In the genomic region with DNA sequence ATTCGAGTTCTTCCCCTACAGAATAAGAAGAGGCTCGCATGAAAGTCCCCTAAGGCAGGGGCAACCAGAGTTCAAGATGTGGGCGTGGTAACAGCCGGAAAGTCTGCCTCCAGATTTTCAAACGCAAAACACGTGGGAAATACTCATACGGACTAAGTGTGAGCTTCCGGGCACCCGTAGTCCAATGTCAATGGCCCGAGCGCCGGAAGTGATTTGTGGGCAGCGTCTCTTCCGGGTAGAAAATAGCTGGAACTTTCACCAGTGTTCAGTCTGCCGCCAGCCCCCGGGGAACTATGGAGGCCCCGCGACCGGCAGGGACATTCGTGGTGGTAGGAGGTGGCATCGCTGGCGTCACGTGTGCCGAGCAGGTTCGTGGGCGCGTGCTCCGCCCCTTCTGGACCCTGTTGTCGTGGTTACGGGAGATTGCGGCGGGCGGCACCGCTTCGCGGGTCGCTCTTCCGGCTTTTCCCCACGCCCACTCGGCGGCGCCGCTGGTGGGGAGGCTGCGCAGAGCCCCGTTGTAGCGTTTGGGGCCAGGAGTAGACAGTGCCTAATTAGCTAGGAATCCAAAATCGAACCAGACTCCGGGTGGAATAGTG, we compare ENCODE assay signal across 8 mouse cellular contexts. TPM values are rescaled to one million over a fixed set of nuclear protein-coding genes. Genes with fewer than 3 reads are reported as not detected.
DNase-seq lines count a peak whose midpoint lies in the region; ATAC-seq and TF ChIP-seq lines count a peak whose summit lies in the region.

Gene Pyroxd1 (plus strand): TSS at position 215 of the 599 bp plus-strand sequence.

- no peak for TF ChIP-seq EP300 in liver, embryonic 14.5 days (IDR thresholded peaks at IDR 0.05; ENCODE audit: low read depth)
- TF ChIP-seq EP300 in stomach, postnatal 0 days (optimal IDR thresholded peaks at IDR 0.05): peak; percentile 66

- peaks cover 25% of the 10 kb centered on the region for H3K36me3 ChIP-seq in heart, embryonic 15.5 days
- no peaks in the 10 kb centered on the region for H3K36me3 ChIP-seq in liver, embryonic 14.5 days (replicated peaks; ENCODE audit: control insufficient read depth, insufficient read depth, low read depth)
- peaks cover 3% of the 10 kb centered on the region; the same call in 1 of the 2 replicates for H3K36me3 ChIP-seq in neural tube, embryonic 11.5 days (ENCODE audit: control insufficient read depth, insufficient read depth, low read length)
- no peaks in the 10 kb centered on the region for H3K36me3 ChIP-seq in stomach, postnatal 0 days (ENCODE audit: control insufficient read depth, insufficient read depth, low read length)

- TF ChIP-seq CTCF in liver, embryonic 14.5 days (IDR thresholded peaks at IDR 0.05; ENCODE audit: low read depth): peak; percentile 23; the same call in 1 of the 2 replicates
- TF ChIP-seq CTCF in stomach, postnatal 0 days (IDR thresholded peaks at IDR 0.05; ENCODE audit: low read depth): peak; percentile 8; the same call in 1 of the 2 replicates

- H3K4me1 ChIP-seq in heart, embryonic 15.5 days (replicated peaks): peaks cover 10% of the 10 kb centered on the region
- peaks cover 7 to 9% of the 10 kb centered on the region in 2 experiments for H3K4me1 ChIP-seq in liver, embryonic 14.5 days (replicated peaks; ENCODE audit: control insufficient read depth in 2 of 2, insufficient read depth in 2 of 2, low read length in 1 of 2)
- peaks cover 4% of the 10 kb centered on the region; the same call in 1 of the 2 replicates for H3K4me1 ChIP-seq in neural tube, embryonic 11.5 days (ENCODE audit: control insufficient read depth, insufficient read depth, low read length)
- 0 out of 2 replicates have a peak, but pooled peaks cover 4% of the 10 kb centered on the region for H3K4me1 ChIP-seq in stomach, postnatal 0 days (replicated peaks; ENCODE audit: control insufficient read depth, insufficient read depth)

- H3K9ac ChIP-seq in heart, embryonic 15.5 days: peak within 1 kb of the TSS; percentile 64
- H3K9ac ChIP-seq in liver, embryonic 14.5 days (replicated peaks): peak within 1 kb of the TSS; percentile 55
- H3K9ac ChIP-seq in neural tube, embryonic 11.5 days (ENCODE audit: low read length): peak within 1 kb of the TSS; percentile 60
- peak within 1 kb of the TSS; percentile 77 for H3K9ac ChIP-seq in stomach, postnatal 0 days (ENCODE audit: low read length)

- DNase-seq in c-Kit-negative CD71-positive TER-119-positive erythroid progenitor cells, embryonic 14.5 days (ENCODE audit: low read depth, low spot score): peak; percentile 52
- DNase-seq in fibroblast of lung, adult 2 months (ENCODE audit: low read depth): peak; percentile 72
- peak; percentile 90 to 93 for DNase-seq in kidney, postnatal 25 days
- DNase-seq in liver, embryonic 14.5 days (ENCODE audit: low read depth in 3 of 3, low spot score in 3 of 3): peak; percentile 75 to 77 (median 76)
- DNase-seq in neural tube, embryonic 11.5 days (ENCODE audit: low spot score): peak; percentile 91
- DNase-seq in stomach, postnatal 0 days (ENCODE audit: low spot score): peak; percentile 88

- peak within 1 kb of the TSS; percentile 81 for H3K4me3 ChIP-seq in heart, embryonic 15.5 days
- peak within 1 kb of the TSS; percentile 73 to 85 for H3K4me3 ChIP-seq in liver, embryonic 14.5 days (ENCODE audit: insufficient read depth in 1 of 2, low read depth in 2 of 2, low read length in 2 of 2)
- peak within 1 kb of the TSS; percentile 73 for H3K4me3 ChIP-seq in neural tube, embryonic 11.5 days (ENCODE audit: low read depth, low read length)
- peak within 1 kb of the TSS; percentile 79 for H3K4me3 ChIP-seq in stomach, postnatal 0 days (ENCODE audit: low read depth, low read length)

- peak; percentile 87 for ATAC-seq in CD4-positive, CD25-positive, alpha-beta regulatory T cell, adult 4 months
- peak; percentile 90 for ATAC-seq in heart, embryonic 15.5 days (replicated peaks; ENCODE audit: insufficient number of reproducible peaks, insufficient read depth, low FRiP score, low read depth)
- ATAC-seq in liver, embryonic 14.5 days (ENCODE audit: insufficient read depth): peak; percentile 97
- peak; percentile 92 for ATAC-seq in neural tube, embryonic 11.5 days (ENCODE audit: insufficient read depth, low FRiP score, low TSS enrichment)
- peak; percentile 90 for ATAC-seq in stomach, postnatal 0 days (ENCODE audit: low FRiP score, low TSS enrichment)

- H3K27me3 ChIP-seq in heart, embryonic 15.5 days: no peaks in the 10 kb centered on the region
- H3K27me3 ChIP-seq in liver, embryonic 14.5 days (ENCODE audit: control insufficient read depth, insufficient read depth, low read length): no peaks in the 10 kb centered on the region
- H3K27me3 ChIP-seq in neural tube, embryonic 11.5 days (ENCODE audit: control insufficient read depth, insufficient read depth, low read length): no peaks in the 10 kb centered on the region
- H3K27me3 ChIP-seq in stomach, postnatal 0 days (ENCODE audit: control insufficient read depth, insufficient read depth, low read length): no peaks in the 10 kb centered on the region

- under 1% methylated on average over 48 of the region's 48 CpGs for WGBS in heart, embryonic 15.5 days
- WGBS in liver, embryonic 14.5 days (ENCODE audit: insufficient replicate concordance): under 1% methylated on average over 48 of the region's 48 CpGs
- under 1% methylated on average over 48 of the region's 48 CpGs for whole genome bisulfite sequencing in neural tube, embryonic 11.5 days
- WGBS in stomach, postnatal 0 days: under 1% methylated on average over 48 of the region's 48 CpGs

- H3K27ac ChIP-seq in heart, embryonic 15.5 days: peak within 1 kb of the TSS; percentile 84
- peak within 1 kb of the TSS; percentile 33 for H3K27ac ChIP-seq in liver, embryonic 14.5 days
- no peak within 1 kb of the TSS for H3K27ac ChIP-seq in neural tube, embryonic 11.5 days (ENCODE audit: low read depth, low read length)
- peak within 1 kb of the TSS; percentile 93 for H3K27ac ChIP-seq in stomach, postnatal 0 days (replicated peaks)

- peak within 1 kb of the TSS; percentile 65 for H3K4me2 ChIP-seq in heart, embryonic 15.5 days
- peak within 1 kb of the TSS; percentile 78 for H3K4me2 ChIP-seq in liver, embryonic 14.5 days (ENCODE audit: low read depth)
- peak within 1 kb of the TSS; percentile 37 for H3K4me2 ChIP-seq in neural tube, embryonic 11.5 days (ENCODE audit: low read depth)
- peak within 1 kb of the TSS; percentile 56 for H3K4me2 ChIP-seq in stomach, postnatal 0 days (replicated peaks; ENCODE audit: low read depth)

- no peaks in the 10 kb centered on the region for H3K9me3 ChIP-seq in heart, embryonic 15.5 days (replicated peaks)
- H3K9me3 ChIP-seq in liver, embryonic 14.5 days (ENCODE audit: control insufficient read depth, low read length): no peaks in the 10 kb centered on the region
- H3K9me3 ChIP-seq in neural tube, embryonic 11.5 days (ENCODE audit: control insufficient read depth, low read length): no peaks in the 10 kb centered on the region
- no peaks in the 10 kb centered on the region for H3K9me3 ChIP-seq in stomach, postnatal 0 days (ENCODE audit: control insufficient read depth, low read length)

RNA-seq across cellular contexts. Expression of gene Pyroxd1, which starts in this region (rescaled TPM):
- 10 to 100 TPM; 18.8 to 20.0 TPM for polyA plus RNA-seq in CD4-positive, CD25-positive, alpha-beta regulatory T cell, adult 4 months (2017; shearing (Covaris generic))
- 12.0 and 13.0 TPM in 2 replicates for polyA plus RNA-seq in heart, embryonic 15.5 days (2015; fragmentation: Nextera tagmentation; extraction: Ambion mirVana)
- polyA plus RNA-seq in liver, embryonic 14.5 days (2012; rRNA removed): 1.5 and 2.5 TPM in 2 replicates
- 6.1 and 6.4 TPM in 2 replicates for polyA plus RNA-seq in liver, embryonic 14.5 days (2014; fragmentation: Nextera tagmentation; extraction: Ambion mirVana)
- polyA plus RNA-seq in neural tube, embryonic 11.5 days (2014; fragmentation: Nextera tagmentation; extraction: Ambion mirVana): 16.6 and 22.2 TPM in 2 replicates
- polyA plus RNA-seq in stomach, postnatal 0 days (2015; fragmentation: Nextera tagmentation; extraction: Ambion mirVana): 24.5 and 24.7 TPM in 2 replicates
